Mouse (Mus musculus) ES-Bruce4 (cell line): ENCODE data around the gene Krt32. TPM values are rescaled to one million over a fixed set of nuclear protein-coding genes. Genes with fewer than 3 reads are reported as not detected.

ENCODE experiments used
- H3K27ac ChIP-seq: 2 replicates; pipeline ENCODE4 v1.5.1; 2012; ENCODE audit warnings: low read length, inconsistent platforms; ENCODE audit not compliant: insufficient read depth
- H3K27me3 ChIP-seq: 2 replicates; pipeline ENCODE4 v1.6.1; 2012; ENCODE audit warnings: mild to moderate bottlenecking, low read length, inconsistent platforms; ENCODE audit not compliant: control insufficient read depth, poor library complexity, insufficient read depth, severe bottlenecking
- H3K36me3 ChIP-seq: 2 replicates; pipeline ENCODE4 v1.6.1; 2012; ENCODE audit warnings: inconsistent platforms, mild to moderate bottlenecking, low read length, moderate library complexity; ENCODE audit not compliant: control insufficient read depth, poor library complexity, insufficient read depth, severe bottlenecking
- H3K4me1 ChIP-seq: one replicate; pipeline ENCODE4 v1.8.1; 2011; ENCODE audit warnings: low read length; ENCODE audit not compliant: control insufficient read depth, insufficient read depth
- H3K4me3 ChIP-seq: 2 replicates; pipeline ENCODE4 v1.5.1; 2011; ENCODE audit warnings: low read depth, mild to moderate bottlenecking, low read length
- H3K9ac ChIP-seq: 2 replicates; pipeline ENCODE4 v1.6.1; 2012; ENCODE audit warnings: low read depth, mild to moderate bottlenecking, inconsistent platforms; ENCODE audit not compliant: poor library complexity, severe bottlenecking
- H3K9me3 ChIP-seq: replicated peaks from 2 replicates; pipeline ENCODE4 v1.6.1; 2012; ENCODE audit warnings: mild to moderate bottlenecking, low read length, inconsistent platforms; ENCODE audit not compliant: control insufficient read depth, poor library complexity, insufficient read depth, severe bottlenecking
- CTCF ChIP-seq: IDR thresholded peaks from one replicate; pipeline ENCODE4 v1.8.1; 2011; ENCODE audit warnings: low read depth, low read length
- EP300 ChIP-seq: IDR thresholded peaks from 2 replicates; pipeline ENCODE4 v1.6.1; 2011; ENCODE audit warnings: low read depth, low read length; ENCODE audit not compliant: insufficient read depth
- POLR2A ChIP-seq: IDR thresholded peaks from one replicate; pipeline ENCODE4 v1.8.1; 2011; ENCODE audit warnings: low read length; ENCODE audit not compliant: insufficient read depth
- polyA plus RNA-seq: library from polyadenylated mRNA; stranded (reverse); fragments of >200 nt; gene quantifications from 2 replicates; pipeline ENCODE4 v1.2.4, GENCODE M21; 2011; ENCODE audit warnings: low read depth; ENCODE audit not compliant: missing spikeins, insufficient read depth, insufficient read length

Gene Krt32
- polyA plus RNA-seq, 1 experiment = not detected

GRCm38 (mm10) chr11:100120331-100120730 is 32.3 kb upstream of the Krt32 start:
- no peaks in the 10 kb centered on the region for H3K27me3 ChIP-seq
- no peaks in the 10 kb centered on the region for H3K4me1 ChIP-seq
- no peak overlapping the region for H3K27ac ChIP-seq
- H3K9me3 ChIP-seq = 0 out of 2 replicates have a peak, but pooled peaks cover 4% of the 10 kb centered on the region
- no peak for TF ChIP-seq CTCF
- no peak for TF ChIP-seq POLR2A
- no peak for TF ChIP-seq EP300
- no peak overlapping the region for H3K9ac ChIP-seq
- H3K4me3 ChIP-seq = no peak overlapping the region
- H3K36me3 ChIP-seq = no peaks in the 10 kb centered on the region

DNA sequence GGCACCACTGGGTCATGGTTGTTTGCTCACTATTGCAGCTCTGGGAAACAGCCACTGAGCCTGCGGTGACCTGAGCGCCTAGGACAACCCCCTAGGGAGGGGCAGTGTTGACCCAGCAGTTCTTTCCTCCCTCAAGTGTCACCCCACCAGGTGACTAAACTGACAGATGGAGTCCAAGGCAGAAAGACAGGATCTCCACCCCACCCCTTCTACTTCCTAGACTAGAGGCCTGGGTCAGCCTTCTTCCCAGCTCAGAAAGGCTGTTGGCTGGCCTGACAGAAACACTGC is 25.7 kb upstream of the Krt32 start:
- Histone ChIP-seq H3K9me3 (no peaks in the 10 kb centered on the region), H3K27me3 (no peaks in the 10 kb centered on the region), H3K4me1 (no peaks in the 10 kb centered on the region), H3K36me3 (no peaks in the 10 kb centered on the region), H3K4me3 (no peak overlapping the region), H3K9ac (no peak overlapping the region), H3K27ac (no peak overlapping the region)
- no peak for TF ChIP-seq CTCF
- no peak for TF ChIP-seq EP300
- no peak for TF ChIP-seq POLR2A

- no peaks in the 10 kb centered on the region for H3K9me3 ChIP-seq
- no peak overlapping the region for H3K4me3 ChIP-seq
- no peaks in the 10 kb centered on the region for H3K36me3 ChIP-seq
- no peak overlapping the region for H3K27ac ChIP-seq
- no peaks in the 10 kb centered on the region for H3K27me3 ChIP-seq
- no peak overlapping the region for H3K9ac ChIP-seq
- TF ChIP-seq CTCF (no peak), POLR2A (no peak), EP300 (no peak)
- no peaks in the 10 kb centered on the region for H3K4me1 ChIP-seq
These were observed 25.1 kb upstream of the Krt32 start for GRCm38 (mm10) chr11:100112935-100113741.

DNA sequence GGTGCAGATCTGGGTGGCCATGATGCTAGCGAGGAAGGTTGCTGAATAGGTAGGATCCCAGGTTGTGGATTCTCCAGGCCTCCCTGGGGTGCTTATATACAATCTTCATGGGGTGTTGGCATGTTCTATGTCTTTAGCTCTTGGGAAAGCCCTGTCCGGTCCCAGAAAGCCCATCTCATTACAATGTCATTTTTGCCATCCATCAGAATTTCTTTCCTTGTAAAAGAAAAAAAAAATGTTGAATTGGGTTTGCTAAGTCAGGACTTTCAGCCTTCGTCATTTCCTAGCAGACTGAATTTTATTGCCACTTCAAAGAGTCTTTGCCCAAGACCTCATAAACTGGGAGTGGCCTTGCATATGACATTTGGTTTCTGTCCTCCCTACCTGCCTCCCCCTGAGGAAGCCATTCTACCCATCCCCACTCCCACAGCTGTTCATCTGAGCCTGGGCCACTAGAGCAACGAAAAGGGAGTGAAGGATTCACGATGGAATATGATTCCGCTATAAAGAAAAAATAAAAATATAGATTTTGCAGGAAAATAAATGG is 17.6 kb upstream of the Krt32 start, which contains the start of gene Krt36:
Gene Krt36 (minus strand): TSS at position 51 of the 547 bp plus-strand sequence.
- H3K4me3 ChIP-seq = no peak within 1 kb of the TSS

DNA sequence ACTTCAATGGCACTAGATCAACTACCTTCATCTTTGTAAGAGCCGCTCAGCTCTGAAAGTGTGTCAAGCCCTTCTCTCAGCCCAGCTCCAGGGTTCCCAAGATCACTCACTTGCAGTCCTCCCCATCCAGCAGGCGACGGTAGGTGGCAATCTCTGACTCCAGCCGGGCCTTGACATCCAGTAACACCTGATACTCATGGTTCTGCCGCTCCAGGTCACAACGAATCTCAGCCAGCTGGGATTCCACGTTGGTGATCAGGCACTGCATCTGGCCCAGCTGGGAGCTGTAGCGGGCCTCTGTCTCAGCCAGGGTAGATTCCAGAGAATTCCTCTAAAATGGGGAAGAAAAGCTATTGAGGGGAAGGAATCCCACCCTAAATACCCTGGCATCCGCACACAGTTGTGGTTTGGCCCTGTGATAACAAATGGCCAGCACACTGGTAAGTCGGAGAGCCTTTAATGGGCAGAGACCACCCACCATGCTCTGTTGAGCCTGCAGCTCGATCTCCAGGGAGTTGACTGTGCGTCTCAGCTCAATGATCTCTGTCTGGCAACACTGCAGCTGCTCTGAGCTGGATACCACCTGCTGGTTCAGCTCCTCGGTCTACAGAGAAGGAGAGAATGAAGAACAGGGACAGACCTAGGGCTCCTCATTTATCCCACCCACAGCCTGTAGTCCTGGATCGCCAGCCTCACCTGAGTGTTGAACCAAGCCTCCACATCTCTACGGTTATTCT is 14.8 kb upstream of the Krt32 start:
- Histone ChIP-seq H3K9me3 (no peaks in the 10 kb centered on the region), H3K4me3 (no peak overlapping the region), H3K27me3 (no peaks in the 10 kb centered on the region), H3K36me3 (no peaks in the 10 kb centered on the region), H3K9ac (no peak overlapping the region), H3K27ac (no peak overlapping the region), H3K4me1 (no peaks in the 10 kb centered on the region)
- TF ChIP-seq CTCF (no peak), POLR2A (no peak), EP300 (no peak)

More for the DNA sequence above, 17.6 kb upstream of the Krt32 start, which contains the start of gene Krt36:
- Histone ChIP-seq H3K27ac (no peak within 1 kb of the TSS), H3K27me3 (no peaks in the 10 kb centered on the region), H3K9ac (no peak within 1 kb of the TSS), H3K36me3 (no peaks in the 10 kb centered on the region), H3K9me3 (no peaks in the 10 kb centered on the region), H3K4me1 (no peaks in the 10 kb centered on the region)
- TF ChIP-seq POLR2A (no peak), CTCF (no peak), EP300 (no peak)

DNA sequence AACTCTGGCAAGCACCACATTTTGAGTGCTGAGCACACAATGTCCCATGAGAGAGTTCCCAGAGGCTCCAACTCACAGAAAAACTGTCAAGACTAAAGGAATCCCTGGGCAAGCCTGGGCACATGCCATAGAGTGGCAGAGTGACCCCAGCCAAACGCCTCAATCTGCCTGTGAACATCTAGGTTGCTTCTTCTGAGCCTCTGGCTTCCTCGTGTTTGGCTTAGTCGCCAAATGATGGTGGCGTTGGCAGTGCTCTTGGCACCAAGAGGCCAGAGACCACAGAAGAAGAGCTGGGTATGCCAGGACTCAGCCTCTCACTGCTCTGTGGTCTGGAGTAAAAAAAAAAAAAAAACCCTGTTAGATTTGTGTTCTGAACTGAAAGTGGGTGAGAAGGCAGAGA is 12.4 kb upstream of the Krt32 start:
- Histone ChIP-seq H3K27ac (no peak overlapping the region), H3K4me3 (no peak overlapping the region), H3K4me1 (no peaks in the 10 kb centered on the region), H3K9ac (no peak overlapping the region), H3K9me3 (no peaks in the 10 kb centered on the region), H3K36me3 (no peaks in the 10 kb centered on the region), H3K27me3 (no peaks in the 10 kb centered on the region)
- TF ChIP-seq CTCF (no peak), EP300 (no peak), POLR2A (no peak)
